Mouse (Mus musculus) mesoderm, embryonic 11.5 days (tissue): ENCODE measurements around the gene Polr2a.

Experiments used
- DNase-seq: peaks from one replicate; pipeline ENCODE4 v3.0.0-alpha.2; 2012; ENCODE audit warnings: low read depth, low spot score

The Polr2a gene

GRCm38 (mm10) chr11:69784793-69785272 lies 26.4 kb upstream of the Polr2a start:
- no peak for DNase-seq

GRCm38 (mm10) chr11:69781828-69782227 lies 23.4 kb upstream of the Polr2a start:
- no peak for DNase-seq

- no peak for DNase-seq
Observed at GRCm38 (mm10) chr11:69778985-69779384, 20.5 kb upstream of the Polr2a start.

- DNase-seq = no peak
Observed at GRCm38 (mm10) chr11:69778258-69778982, 20.0 kb upstream of the Polr2a start.

GRCm38 (mm10) chr11:69777504-69778257 lies 19.2 kb upstream of the Polr2a start:
- DNase-seq = no peak

- DNase-seq = no peak
Observed at GRCm38 (mm10) chr11:69776488-69776887, 18.1 kb upstream of the Polr2a start.

GRCm38 (mm10) chr11:69775716-69776115 lies 17.3 kb upstream of the Polr2a start:
- no peak for DNase-seq

- DNase-seq = no peak
Observed at GRCm38 (mm10) chr11:69774961-69775360, 16.5 kb upstream of the Polr2a start.

- DNase-seq = no peak
Observed at GRCm38 (mm10) chr11:69767625-69767909, 9.1 kb upstream of the Polr2a start.

- no peak for DNase-seq
Observed at GRCm38 (mm10) chr11:69766872-69767624, 8.6 kb upstream of the Polr2a start.

GRCm38 (mm10) chr11:69766126-69766609 lies 7.7 kb upstream of the Polr2a start:
- DNase-seq = peak; percentile 40

- peak; percentile 15 for DNase-seq
Observed at GRCm38 (mm10) chr11:69765221-69766125, 7.0 kb upstream of the Polr2a start, which contains the start of gene Zbtb4. Gene Zbtb4 (plus strand): TSS chr11:69765912.

- peak; percentile 21 for DNase-seq
Observed at GRCm38 (mm10) chr11:69763551-69763950, 5.1 kb upstream of the Polr2a start.

GRCm38 (mm10) chr11:69761868-69762267 lies 3.4 kb upstream of the Polr2a start, which contains the start of gene Slc35g3:
Gene Slc35g3 (minus strand): TSS chr11:69761968.
- DNase-seq = no peak

- DNase-seq = no peak
Observed at GRCm38 (mm10) chr11:69760901-69761200, 2.4 kb upstream of the Polr2a start.

GRCm38 (mm10) chr11:69760160-69760900 lies 1.9 kb upstream of the Polr2a start:
- no peak for DNase-seq

- DNase-seq = peak; percentile 95
Observed at GRCm38 (mm10) chr11:69758971-69759721, 709 bp upstream of the Polr2a start.

GRCm38 (mm10) chr11:69758090-69758456 lies 364 bp downstream of the Polr2a start:
- peak; percentile 96 for DNase-seq

- DNase-seq = no peak
Observed at GRCm38 (mm10) chr11:69757303-69758089, 941 bp downstream of the Polr2a start.
